8 mouse cellular contexts compared by ENCODE assay signal in the genomic region with DNA sequence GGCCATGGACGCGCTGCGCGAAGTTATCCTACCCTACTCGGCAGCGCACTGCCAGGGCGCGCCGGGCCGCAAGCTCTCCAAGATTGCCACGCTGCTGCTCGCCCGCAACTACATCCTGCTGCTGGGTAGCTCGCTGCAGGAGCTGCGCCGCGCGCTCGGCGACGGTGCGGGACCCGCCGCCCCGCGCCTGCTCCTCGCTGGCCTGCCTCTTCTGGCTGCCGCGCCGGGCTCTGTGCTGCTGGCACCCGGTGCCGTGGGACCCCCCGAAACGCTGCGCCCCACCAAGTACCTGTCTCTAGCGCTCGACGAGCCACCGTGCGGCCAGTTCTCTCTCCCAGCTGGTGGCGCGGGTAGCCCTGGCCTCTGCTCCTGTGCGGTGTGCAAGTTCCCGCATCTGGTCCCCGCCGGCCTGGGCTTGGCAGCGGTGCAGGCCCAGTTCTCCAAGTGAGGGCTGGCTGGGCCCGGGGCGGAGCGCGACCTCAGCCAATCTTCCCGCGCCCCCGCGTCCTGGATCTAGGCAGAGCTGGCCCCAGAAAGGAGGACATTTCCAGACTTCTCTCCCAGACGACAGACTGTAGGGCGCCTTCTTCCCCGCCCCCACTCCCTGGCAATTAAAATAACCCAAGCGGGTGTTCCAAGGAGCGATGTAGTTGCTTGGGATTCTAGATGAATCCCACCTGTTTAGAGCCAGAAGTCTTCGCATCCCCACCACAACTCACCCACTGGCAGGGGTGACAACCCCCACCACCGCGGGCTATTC. TPM values are rescaled to one million over a fixed set of nuclear protein-coding genes. Genes with fewer than 3 reads are reported as not detected.
DNase-seq lines count a peak whose midpoint lies in the region; ATAC-seq and TF ChIP-seq lines count a peak whose summit lies in the region.
"Had no signal": no experiment of that assay in that cellular context is flagged by ENCODE, and none has a peak within 500 bp of the region (broad histone marks: within the 10 kb centered on the region; RNA-seq: fewer than 3 reads in every experiment).

No protein-coding gene starts in this region.

- peak overlapping the region; percentile 69 for H3K4me2 ChIP-seq in lung, embryonic 14.5 days
- peak overlapping the region; percentile 86 for H3K4me2 ChIP-seq in embryonic facial prominence, embryonic 11.5 days (ENCODE audit: low read depth, low read length)
- H3K4me2 ChIP-seq in limb, embryonic 15.5 days = peak overlapping the region; percentile 66

- no peak for TF ChIP-seq CTCF in lung, embryonic 14.5 days (IDR thresholded peaks at IDR 0.05; ENCODE audit: low read depth)

- no peak overlapping the region for H3K27ac ChIP-seq in lung, embryonic 14.5 days (ENCODE audit: low read depth)
- H3K27ac ChIP-seq in embryonic facial prominence, embryonic 11.5 days (replicated peaks; ENCODE audit: low read depth, low read length) = no peak overlapping the region
- no peak overlapping the region for H3K27ac ChIP-seq in limb, embryonic 15.5 days

- peaks cover 94% of the 10 kb centered on the region for H3K27me3 ChIP-seq in lung, embryonic 14.5 days (ENCODE audit: insufficient read depth, low read length)
- peaks cover 76% of the 10 kb centered on the region for H3K27me3 ChIP-seq in embryonic facial prominence, embryonic 11.5 days (ENCODE audit: control insufficient read depth, insufficient read depth, low read length)
- H3K27me3 ChIP-seq in limb, embryonic 15.5 days = peaks cover 98% of the 10 kb centered on the region

- H3K4me1 ChIP-seq in lung, embryonic 14.5 days (ENCODE audit: insufficient read depth) = no peaks in the 10 kb centered on the region
- H3K4me1 ChIP-seq in embryonic facial prominence, embryonic 11.5 days (ENCODE audit: control insufficient read depth, insufficient read depth, low read length) = peaks cover 9% of the 10 kb centered on the region
- peaks cover 24% of the 10 kb centered on the region for H3K4me1 ChIP-seq in limb, embryonic 15.5 days

- no peaks in the 10 kb centered on the region for H3K36me3 ChIP-seq in lung, embryonic 14.5 days (ENCODE audit: insufficient read depth)
- no peaks in the 10 kb centered on the region for H3K36me3 ChIP-seq in embryonic facial prominence, embryonic 11.5 days (replicated peaks; ENCODE audit: control insufficient read depth, insufficient read depth, low read depth, low read length)
- H3K36me3 ChIP-seq in limb, embryonic 15.5 days = no peaks in the 10 kb centered on the region

- 1% methylated on average over 63 of the region's 63 CpGs for WGBS in lung, embryonic 14.5 days
- WGBS in embryonic facial prominence, embryonic 11.5 days = under 1% methylated on average over 63 of the region's 63 CpGs
- WGBS in limb, embryonic 15.5 days = under 1% methylated on average over 63 of the region's 63 CpGs

- ATAC-seq in lung, embryonic 14.5 days (ENCODE audit: insufficient read depth) = peak; percentile 35; the same call in 1 of the 2 replicates
- no peak for ATAC-seq in embryonic facial prominence, embryonic 11.5 days (replicated peaks; ENCODE audit: insufficient number of reproducible peaks, low FRiP score, low TSS enrichment, low read depth)
- 0 out of 2 replicates have a peak, but pooled peaks have one; percentile 11 for ATAC-seq in limb, embryonic 15.5 days (ENCODE audit: insufficient number of reproducible peaks, low FRiP score, low TSS enrichment, low read depth)

- H3K9ac ChIP-seq in lung, embryonic 14.5 days = no peak overlapping the region
- H3K9ac ChIP-seq in embryonic facial prominence, embryonic 11.5 days (replicated peaks; ENCODE audit: low read length) = 0 out of 2 replicates have a peak overlapping the region, but pooled peaks have one; percentile 13
- no peak overlapping the region for H3K9ac ChIP-seq in limb, embryonic 15.5 days

- H3K9me3 ChIP-seq in lung, embryonic 14.5 days (ENCODE audit: low read depth, low read length) = no peaks in the 10 kb centered on the region
- no peaks in the 10 kb centered on the region for H3K9me3 ChIP-seq in embryonic facial prominence, embryonic 11.5 days (replicated peaks; ENCODE audit: control insufficient read depth, low read length)
- no peaks in the 10 kb centered on the region for H3K9me3 ChIP-seq in limb, embryonic 15.5 days

- peak overlapping the region; percentile 38 for H3K4me3 ChIP-seq in lung, embryonic 14.5 days (ENCODE audit: low read depth, low read length)
- H3K4me3 ChIP-seq in embryonic facial prominence, embryonic 11.5 days (ENCODE audit: low read depth, low read length) = peak overlapping the region; percentile 35
- peak overlapping the region; percentile 38 for H3K4me3 ChIP-seq in limb, embryonic 15.5 days
- H3K4me3 ChIP-seq: myocyte had no signal

- peak; percentile 62 for DNase-seq in lung, embryonic 14.5 days
- DNase-seq in lung, postnatal 25 days (ENCODE audit: low spot score) = no peak
- peak; percentile 36 for DNase-seq in embryonic facial prominence, embryonic 11.5 days (ENCODE audit: low spot score)
- peak; percentile 14 for DNase-seq in heart, postnatal 4 days
- peak; percentile 52 for DNase-seq in right cerebral cortex, postnatal 4 days
- DNase-seq in ovary, adult 18-20 months (ENCODE audit: low spot score) = no peak

RNA-seq across cellular contexts. Expression of gene Olig1, which starts 0.8 kb away (rescaled TPM):
- 0.08 and 0.11 TPM in 2 replicates for polyA plus RNA-seq in lung, embryonic 14.5 days (2014; fragmentation: Nextera tagmentation; extraction: Ambion mirVana)
- 2.5 and 2.7 TPM in 2 replicates for polyA plus RNA-seq in embryonic facial prominence, embryonic 11.5 days (2014; fragmentation: Nextera tagmentation; extraction: Ambion mirVana)
- not detected for total RNA-seq in heart, postnatal 4 days (2021)
- polyA plus RNA-seq in limb, embryonic 15.5 days (2015; fragmentation: Nextera tagmentation; extraction: Ambion mirVana) = 0.10 and 0.22 TPM in 2 replicates
- polyA plus RNA-seq: myocyte had no signal

RNA-seq across cellular contexts. Expression of gene Olig2, which starts 45.1 kb away (rescaled TPM):
- polyA plus RNA-seq in lung, embryonic 14.5 days (2014; fragmentation: Nextera tagmentation; extraction: Ambion mirVana) = not detected in 2 replicates
- polyA plus RNA-seq in embryonic facial prominence, embryonic 11.5 days (2014; fragmentation: Nextera tagmentation; extraction: Ambion mirVana) = 2.3 and 2.7 TPM in 2 replicates
- total RNA-seq in heart, postnatal 4 days (2021) = not detected
- polyA plus RNA-seq in limb, embryonic 15.5 days (2015; fragmentation: Nextera tagmentation; extraction: Ambion mirVana) = not detected in 2 replicates
- polyA plus RNA-seq: myocyte had no signal

Comparison
In these comparisons a context has a peak if more than half of its experiments do, and no peak if none do; other contexts are left out.
1. DNase-seq: peak in lung, embryonic 14.5 days (single experiment), embryonic facial prominence, embryonic 11.5 days (single experiment), heart, postnatal 4 days (single experiment) and right cerebral cortex, postnatal 4 days (single experiment); none in lung, postnatal 25 days (single experiment) and ovary, adult 18-20 months (single experiment).
2. Peak in every context shown above with its lines, with median percentiles within 50 percentile points of each other: H3K4me2 ChIP-seq and H3K4me3 ChIP-seq.